Mouse (Mus musculus): ENCODE data around the gene Skil. TPM values are rescaled to one million over a fixed set of nuclear protein-coding genes. Genes with fewer than 3 reads are reported as not detected.

Gene Skil
- polyA plus RNA-seq, 1 experiment from 2014 or later = 30.0 TPM

- no peak for ATAC-seq
- ChIA-PET POLR2A (interaction anchor here (1.0 to 1.5 kb wide), 2 partner anchors 11 to 36 kb away, joined by 3 to 5 read pairs; no protein-coding TSS in a partner anchor), CTCF (interaction anchor here (0.8 to 8.1 kb wide), 4 partner anchors 8 to 36 kb away, joined by 3 to 87 read pairs (median 3); no protein-coding TSS in a partner anchor)
- no peak for DNase-seq (ENCODE audit: low read depth, low spot score)
- TF ChIP-seq CTCF (IDR thresholded peaks at IDR 0.05) = no peak
- H3K27me3 ChIP-seq = no peaks in the 10 kb centered on the region
- in situ Hi-C loops (cut with MboI; ENCODE audit: low pct_unique_long_range_greater_than_20kb) = no loop called here
These were observed 1.6 kb downstream of the Skil start for GRCm38 (mm10) chr3:31096155-31097101.

DNA sequence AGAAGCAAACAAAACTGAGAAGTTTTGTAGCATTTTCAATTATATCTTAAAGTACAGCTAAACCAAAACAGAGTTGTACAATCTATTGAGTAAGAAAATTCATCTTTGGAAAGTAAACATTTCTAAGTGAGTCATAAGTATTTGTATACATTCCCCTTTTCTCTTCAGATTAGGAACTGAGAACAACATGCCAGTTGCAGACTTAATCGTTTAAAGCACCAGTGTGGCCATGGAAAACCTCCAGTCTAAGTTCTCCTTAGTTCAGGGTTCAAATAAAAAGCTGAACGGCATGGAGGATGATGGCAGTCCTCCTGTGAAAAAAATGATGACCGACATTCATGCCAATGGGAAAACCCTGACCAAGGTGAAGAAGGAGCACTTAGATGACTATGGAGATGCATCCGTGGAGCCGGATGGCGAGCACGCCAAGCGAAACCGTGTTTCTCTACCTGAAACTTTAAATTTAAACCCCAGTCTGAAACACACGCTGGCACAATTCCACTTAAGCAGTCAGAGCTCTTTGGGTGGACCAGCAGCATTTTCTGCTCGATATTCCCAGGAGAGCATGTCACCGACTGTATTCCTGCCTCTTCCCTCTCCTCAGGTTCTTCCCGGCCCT lies 2.4 kb downstream of the Skil start:
- TF ChIP-seq CTCF (IDR thresholded peaks at IDR 0.05) = no peak

GRCm38 (mm10) chr3:31097976-31098375 lies 3.1 kb downstream of the Skil start:
- H3K27me3 ChIP-seq = no peaks in the 10 kb centered on the region
- TF ChIP-seq CTCF (IDR thresholded peaks at IDR 0.05) = no peak
- ChIA-PET CTCF (interaction anchor here (0.7 to 8.1 kb wide), 5 partner anchors 15 to 38 kb away, joined by 3 to 87 read pairs (median 3); no protein-coding TSS in a partner anchor), POLR2A (interaction anchor here (1.5 kb wide), 1 partner anchor 23 kb away, joined by 5 read pairs; no protein-coding TSS in a partner anchor)
- DNase-seq (ENCODE audit: low read depth, low spot score) (no peak), ATAC-seq (no peak)
- in situ Hi-C loops (cut with MboI; ENCODE audit: low pct_unique_long_range_greater_than_20kb) = no loop called here

More for the DNA sequence above, 2.4 kb downstream of the Skil start:
- CTCF ChIA-PET = interaction anchor here (0.8 to 8.1 kb wide), 5 partner anchors 8 to 37 kb away, joined by 3 to 87 read pairs (median 3); no protein-coding TSS in a partner anchor
- no peak for DNase-seq (ENCODE audit: low read depth, low spot score)
- in situ Hi-C loops (cut with MboI; ENCODE audit: low pct_unique_long_range_greater_than_20kb) = no loop called here
- no peaks in the 10 kb centered on the region for H3K27me3 ChIP-seq
- ATAC-seq = no peak
- POLR2A ChIA-PET = no interaction called here

- ATAC-seq = no peak
- in situ Hi-C loops (cut with MboI; ENCODE audit: low pct_unique_long_range_greater_than_20kb) = no loop called here
These were observed 3.7 kb downstream of the Skil start for GRCm38 (mm10) chr3:31098556-31098955.

DNA sequence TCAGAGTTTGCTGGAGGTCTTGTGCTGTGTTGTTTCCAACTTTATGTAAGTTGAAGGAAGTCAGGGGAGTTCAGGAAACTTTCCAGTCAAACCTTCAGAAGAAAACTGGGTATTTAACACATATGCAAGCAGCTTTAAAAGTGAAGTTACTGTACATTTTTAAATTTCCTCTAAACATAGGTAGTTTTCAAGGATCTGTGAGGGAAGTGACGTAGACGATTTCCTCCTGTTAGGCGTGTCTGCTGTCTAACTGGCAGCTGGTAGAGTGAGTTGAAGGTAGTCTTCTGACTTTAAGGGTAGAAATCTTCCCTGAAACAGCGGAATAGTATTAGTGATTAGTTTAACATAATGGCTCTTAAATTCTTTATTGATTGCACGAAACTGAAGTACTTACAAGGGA lies 5.2 kb downstream of the Skil start:
- in situ Hi-C loops (cut with MboI; ENCODE audit: low pct_unique_long_range_greater_than_20kb) = no loop called here
- CTCF ChIA-PET = interaction anchor here (1.1 to 8.1 kb wide), 5 partner anchors 13 to 101 kb away, joined by 3 to 87 read pairs (median 4); no protein-coding TSS in a partner anchor
- no peak for TF ChIP-seq CTCF (IDR thresholded peaks at IDR 0.05)
- POLR2A ChIA-PET = no interaction called here
- no peak for ATAC-seq
- H3K27me3 ChIP-seq = no peaks in the 10 kb centered on the region
- DNase-seq (ENCODE audit: low read depth, low spot score) = no peak

More at GRCm38 (mm10) chr3:31098556-31098955, 3.7 kb downstream of the Skil start:
- no peaks in the 10 kb centered on the region for H3K27me3 ChIP-seq
- CTCF ChIA-PET = interaction anchor here (0.7 to 8.1 kb wide), 5 partner anchors 15 to 40 kb away, joined by 3 to 87 read pairs (median 3); no protein-coding TSS in a partner anchor
- TF ChIP-seq CTCF (IDR thresholded peaks at IDR 0.05) = no peak
- DNase-seq (ENCODE audit: low read depth, low spot score) = no peak
- POLR2A ChIA-PET = interaction anchor here (0.6 to 1.5 kb wide), 2 partner anchors 23 to 1315 kb away, joined by 5 to 7 read pairs; no protein-coding TSS in a partner anchor

- POLR2A ChIA-PET = no interaction called here
- in situ Hi-C loops (cut with MboI; ENCODE audit: low pct_unique_long_range_greater_than_20kb) = no loop called here
- no peak for ATAC-seq
- CTCF ChIA-PET = interaction anchor here (2.2 to 8.1 kb wide), 2 partner anchors 12 to 38 kb away, joined by 8 to 87 read pairs; no protein-coding TSS in a partner anchor
- DNase-seq (ENCODE audit: low read depth, low spot score) = no peak
- no peaks in the 10 kb centered on the region for H3K27me3 ChIP-seq
- no peak for TF ChIP-seq CTCF (IDR thresholded peaks at IDR 0.05)
These were observed 5.9 kb downstream of the Skil start for GRCm38 (mm10) chr3:31100802-31101201.

GRCm38 (mm10) chr3:31104936-31105335 lies 10.1 kb downstream of the Skil start:
- no peak for ATAC-seq
- H3K27me3 ChIP-seq = no peaks in the 10 kb centered on the region
- no peak for DNase-seq (ENCODE audit: low read depth, low spot score)
- ChIA-PET CTCF (interaction anchor here (0.7 to 1.2 kb wide), 5 partner anchors 8 to 58 kb away, joined by 3 read pairs; no protein-coding TSS in a partner anchor), POLR2A (interaction anchor here (1.3 to 1.5 kb wide), 2 partner anchors 12 to 21 kb away, joined by 3 to 4 read pairs; no protein-coding TSS in a partner anchor)
- in situ Hi-C loops (cut with MboI; ENCODE audit: low pct_unique_long_range_greater_than_20kb) = no loop called here
- no peak for TF ChIP-seq CTCF (IDR thresholded peaks at IDR 0.05)

DNA sequence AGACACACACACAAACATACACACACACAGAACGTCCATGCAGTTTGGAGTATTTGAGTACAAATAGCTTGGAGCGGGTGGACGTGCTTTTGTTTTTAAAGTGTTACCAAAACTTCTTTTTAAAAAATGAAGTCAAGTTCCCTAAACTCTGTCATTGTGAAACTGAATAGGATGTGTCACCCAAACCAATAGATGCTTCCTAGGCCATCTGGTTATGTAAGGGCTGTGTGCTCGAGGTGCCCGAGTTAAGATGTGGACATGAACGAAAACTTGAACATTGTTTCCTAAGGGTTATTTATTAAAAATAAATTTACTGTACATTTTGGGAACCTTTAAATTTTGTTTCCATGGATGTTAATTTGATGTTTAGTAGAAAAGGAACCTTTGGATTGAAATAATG lies 11.7 kb downstream of the Skil start:
- DNase-seq (ENCODE audit: low read depth, low spot score) (no peak), ATAC-seq (no peak)
- in situ Hi-C loops (cut with MboI; ENCODE audit: low pct_unique_long_range_greater_than_20kb) = no loop called here
- POLR2A ChIA-PET = interaction anchor here (0.7 to 1.2 kb wide), 2 partner anchors 12 to 498 kb away, joined by 3 to 4 read pairs; no protein-coding TSS in a partner anchor
- TF ChIP-seq CTCF (IDR thresholded peaks at IDR 0.05) = no peak
- H3K27me3 ChIP-seq = no peaks in the 10 kb centered on the region
- CTCF ChIA-PET = interaction anchor here (1.1 to 13.3 kb wide), 2 partner anchors 8 to 46 kb away, joined by 3 to 87 read pairs; partner anchors contain the start of gene Skil

DNA sequence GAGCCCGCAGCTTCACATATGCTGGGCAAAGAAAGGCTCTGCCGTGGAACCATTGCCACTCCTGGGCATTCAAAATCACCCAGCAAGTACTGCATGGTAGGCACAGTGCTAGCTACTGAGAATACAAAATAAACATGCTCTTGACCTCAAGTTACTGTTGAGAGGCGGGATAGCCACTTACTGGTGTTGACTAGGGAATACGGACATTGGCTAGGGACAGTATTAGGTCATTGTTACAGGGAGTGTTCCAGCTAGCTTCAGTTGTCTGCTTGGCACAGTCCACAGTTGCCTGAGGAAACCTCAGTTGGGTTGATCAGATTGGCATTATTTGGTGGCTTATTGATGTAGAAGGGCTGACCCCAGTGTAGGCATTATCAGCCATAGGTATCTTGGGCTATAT lies 12.8 kb downstream of the Skil start:
- TF ChIP-seq CTCF (IDR thresholded peaks at IDR 0.05) = no peak
- ATAC-seq = no peak
- CTCF ChIA-PET = interaction anchor here (1.1 to 13.3 kb wide), 5 partner anchors 9 to 411 kb away, joined by 3 to 87 read pairs (median 4); partner anchors contain the start of gene Skil
- POLR2A ChIA-PET = interaction anchor here (0.5 to 1.2 kb wide), 3 partner anchors 10 to 502 kb away, joined by 3 to 5 read pairs (median 3); no protein-coding TSS in a partner anchor
- DNase-seq (ENCODE audit: low read depth, low spot score) = no peak
- no peaks in the 10 kb centered on the region for H3K27me3 ChIP-seq
- in situ Hi-C loops (cut with MboI; ENCODE audit: low pct_unique_long_range_greater_than_20kb) = no loop called here

DNA sequence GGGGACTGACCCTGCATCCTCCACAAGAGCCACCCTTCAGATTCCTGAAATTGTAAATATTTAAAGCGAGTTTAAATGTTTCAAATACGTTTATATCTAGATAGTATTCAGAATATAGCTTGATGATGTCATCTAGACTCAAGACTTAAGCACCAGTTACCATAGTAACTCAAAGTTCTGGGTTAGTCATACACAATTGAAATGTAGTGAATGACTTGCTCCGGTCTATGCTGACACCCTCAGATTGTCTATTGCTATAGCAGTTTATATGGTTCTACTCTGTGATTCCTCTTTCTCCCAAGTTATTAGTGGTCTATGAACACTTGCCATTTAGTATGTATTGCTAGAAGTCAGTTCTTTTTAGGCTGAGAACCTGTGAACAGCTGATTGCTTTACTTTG lies 14.2 kb downstream of the Skil start:
- ATAC-seq = peak; percentile 49
- no peaks in the 10 kb centered on the region for H3K27me3 ChIP-seq
- peak; percentile 51 for TF ChIP-seq CTCF (IDR thresholded peaks at IDR 0.05)
- in situ Hi-C loops (cut with MboI; ENCODE audit: low pct_unique_long_range_greater_than_20kb) = no loop called here
- no peak for DNase-seq (ENCODE audit: low read depth, low spot score)
- ChIA-PET POLR2A (no interaction called here), CTCF (interaction anchor here (1.0 to 13.3 kb wide), 8 partner anchors 9 to 77 kb away, joined by 3 to 87 read pairs (median 3); partner anchors contain the start of gene Skil)

Measured in Patski (cell line).